Mouse (Mus musculus): ENCODE results near the gene Smarcb1.

Gene Smarcb1

GRCm38 (mm10) chr10:75934991-75935390 lies 13.6 kb upstream of the Smarcb1 start:
- no peak for DNase-seq (ENCODE audit: low read depth)

- DNase-seq (ENCODE audit: low read depth) = no peak
Observed at GRCm38 (mm10) chr10:75932891-75933290, 11.5 kb upstream of the Smarcb1 start, which contains the start of gene Chchd10. Gene Chchd10 (plus strand): TSS chr10:75933130.

- DNase-seq (ENCODE audit: low read depth) = no peak
Observed at GRCm38 (mm10) chr10:75932081-75932678, 10.8 kb upstream of the Smarcb1 start.

- DNase-seq (ENCODE audit: low read depth) = no peak
Observed at GRCm38 (mm10) chr10:75931311-75931710, 9.9 kb upstream of the Smarcb1 start.

GRCm38 (mm10) chr10:75930304-75930703 lies 8.9 kb upstream of the Smarcb1 start:
- DNase-seq (ENCODE audit: low read depth) = no peak

GRCm38 (mm10) chr10:75926396-75926795 lies 5.0 kb upstream of the Smarcb1 start:
- no peak for DNase-seq (ENCODE audit: low read depth)

- no peak for DNase-seq (ENCODE audit: low read depth)
Observed at GRCm38 (mm10) chr10:75924324-75924723, 2.9 kb upstream of the Smarcb1 start.

GRCm38 (mm10) chr10:75921726-75922560 lies 526 bp upstream of the Smarcb1 start:
- DNase-seq (ENCODE audit: low read depth) = no peak

- no peak for DNase-seq (ENCODE audit: low read depth)
Observed at GRCm38 (mm10) chr10:75919026-75919425, 2.4 kb downstream of the Smarcb1 start.

GRCm38 (mm10) chr10:75916840-75917239 lies 4.6 kb downstream of the Smarcb1 start:
- no peak for DNase-seq (ENCODE audit: low read depth)

- no peak for DNase-seq (ENCODE audit: low read depth)
Observed at GRCm38 (mm10) chr10:75915557-75915956, 5.9 kb downstream of the Smarcb1 start.

GRCm38 (mm10) chr10:75913013-75913589 lies 8.3 kb downstream of the Smarcb1 start:
- no peak for DNase-seq (ENCODE audit: low read depth)

GRCm38 (mm10) chr10:75910698-75911097 lies 10.7 kb downstream of the Smarcb1 start:
- DNase-seq (ENCODE audit: low read depth) = no peak

GRCm38 (mm10) chr10:75906882-75907281 lies 14.5 kb downstream of the Smarcb1 start:
- no peak for DNase-seq (ENCODE audit: low read depth)

GRCm38 (mm10) chr10:75904391-75904790 lies 17.0 kb downstream of the Smarcb1 start:
- DNase-seq (ENCODE audit: low read depth) = no peak

GRCm38 (mm10) chr10:75898846-75899245 lies 22.6 kb downstream of the Smarcb1 start:
- DNase-seq (ENCODE audit: low read depth) = no peak

GRCm38 (mm10) chr10:75898039-75898564 lies 23.3 kb downstream of the Smarcb1 start:
- no peak for DNase-seq (ENCODE audit: low read depth)

GRCm38 (mm10) chr10:75897373-75897772 lies 24.0 kb downstream of the Smarcb1 start:
- peak; percentile 34 for DNase-seq (ENCODE audit: low read depth)

- DNase-seq (ENCODE audit: low read depth) = no peak
Observed at GRCm38 (mm10) chr10:75896208-75896607, 25.2 kb downstream of the Smarcb1 start.

- DNase-seq (ENCODE audit: low read depth) = no peak
Observed at GRCm38 (mm10) chr10:75895730-75896129, 25.7 kb downstream of the Smarcb1 start.

GRCm38 (mm10) chr10:75894601-75895000 lies 26.8 kb downstream of the Smarcb1 start:
- no peak for DNase-seq (ENCODE audit: low read depth)

- peak; percentile 97 for DNase-seq (ENCODE audit: low read depth)
Observed at GRCm38 (mm10) chr10:75893089-75893750, 28.2 kb downstream of the Smarcb1 start, which contains the start of gene Derl3. Gene Derl3 (plus strand): TSS chr10:75893413.

Measured in c-Kit-positive CD71-positive TER-119-negative erythroid progenitor cells, embryonic 14.5 days (primary cell).